Mouse (Mus musculus) midbrain, embryonic 12.5 days (tissue): ENCODE data around the gene Kif6. TPM values are rescaled to one million over a fixed set of nuclear protein-coding genes. Genes with fewer than 3 reads are reported as not detected.

Source experiments
- ATAC-seq: fragments of 200-750 bp; cut with Nextera tagmentation; 2 replicates; pipeline ENCODE4 v1.8.0; 2017; ENCODE audit warnings: low read depth, moderate TSS enrichment, moderate library complexity; ENCODE audit not compliant: low FRiP score
- H3K27ac ChIP-seq: fragments of 300-500 bp; sonication (generic); replicated peaks from 2 replicates; pipeline ENCODE4 v1.5.1; 2016; ENCODE audit warnings: mild to moderate bottlenecking
- H3K27me3 ChIP-seq: fragments of 300-500 bp; sonication (generic); 2 replicates; pipeline ENCODE4 v1.6.1; 2016; ENCODE audit warnings: mild to moderate bottlenecking
- H3K36me3 ChIP-seq: fragments of 300-500 bp; sonication (generic); 2 replicates; pipeline ENCODE4 v1.6.1; 2016
- H3K4me1 ChIP-seq: fragments of 300-500 bp; sonication (generic); 2 replicates; pipeline ENCODE4 v1.6.1; 2016
- H3K4me2 ChIP-seq: fragments of 300-500 bp; sonication (generic); replicated peaks from 2 replicates; pipeline ENCODE4 v1.6.1; 2016; ENCODE audit warnings: mild to moderate bottlenecking, moderate library complexity
- H3K4me3 ChIP-seq: fragments of 300-500 bp; sonication (generic); 2 replicates; pipeline ENCODE4 v1.5.1; 2016; ENCODE audit warnings: mild to moderate bottlenecking
- H3K9ac ChIP-seq: fragments of 300-500 bp; sonication (generic); replicated peaks from 2 replicates; pipeline ENCODE4 v1.6.1; 2016; ENCODE audit warnings: mild to moderate bottlenecking, moderate library complexity
- H3K9me3 ChIP-seq: fragments of 300-500 bp; sonication (generic); 2 replicates; pipeline ENCODE4 v1.6.1; 2016; ENCODE audit warnings: mild to moderate bottlenecking
- WGBS: fragments of 180-500 bp; shearing (Covaris S2); methylation state at CpG from one replicate; pipeline ENCODE4 v1.1.7; 2016; 5-methylcytosine and 5-hydroxymethylcytosine counted together
- polyA plus RNA-seq: library from polyadenylated mRNA; unstranded; fragments of >200 nt; fragmentation: Nextera tagmentation; extraction: Ambion mirVana; gene quantifications from 2 replicates; pipeline ENCODE4 v1.2.1, GENCODE M21; 2016

The Kif6 gene
- polyA plus RNA-seq, 1 experiment from 2014 or later, result 2.1 TPM

DNA sequence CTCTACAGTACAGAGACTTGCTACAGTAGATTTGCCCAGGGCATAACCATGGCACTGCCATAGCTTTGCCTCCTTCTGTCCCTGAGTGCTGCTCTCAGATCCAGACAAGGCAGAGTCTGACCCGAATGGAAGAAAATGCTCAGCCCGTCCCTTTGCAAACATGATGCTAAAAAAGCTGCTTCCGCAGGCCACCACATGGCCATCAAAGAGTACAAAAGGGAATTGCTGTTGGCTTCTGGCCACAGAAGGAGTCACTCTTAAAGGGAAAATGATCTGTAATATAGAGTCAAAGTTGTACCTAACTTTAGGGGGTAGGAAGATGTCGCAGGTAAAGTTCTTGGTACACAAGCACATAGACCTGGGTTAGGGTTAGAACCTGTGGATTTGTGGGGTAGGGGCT, 126.2 kb downstream of the Kif6 start:
- no peak overlapping the region for H3K4me2 ChIP-seq
- H3K9ac ChIP-seq, result no peak overlapping the region
- H3K4me3 ChIP-seq, result no peak overlapping the region
- H3K27me3 ChIP-seq, result peaks cover 5% of the 10 kb centered on the region
- peaks cover 8% of the 10 kb centered on the region; the same call in 1 of the 2 replicates for H3K4me1 ChIP-seq
- 89% methylated on average over 4 of the region's 4 CpGs for whole genome bisulfite sequencing
- 0 out of 2 replicates have a peak, but pooled peaks cover 4% of the 10 kb centered on the region for H3K9me3 ChIP-seq
- ATAC-seq, result no peak
- no peaks in the 10 kb centered on the region for H3K36me3 ChIP-seq
- no peak overlapping the region for H3K27ac ChIP-seq

DNA sequence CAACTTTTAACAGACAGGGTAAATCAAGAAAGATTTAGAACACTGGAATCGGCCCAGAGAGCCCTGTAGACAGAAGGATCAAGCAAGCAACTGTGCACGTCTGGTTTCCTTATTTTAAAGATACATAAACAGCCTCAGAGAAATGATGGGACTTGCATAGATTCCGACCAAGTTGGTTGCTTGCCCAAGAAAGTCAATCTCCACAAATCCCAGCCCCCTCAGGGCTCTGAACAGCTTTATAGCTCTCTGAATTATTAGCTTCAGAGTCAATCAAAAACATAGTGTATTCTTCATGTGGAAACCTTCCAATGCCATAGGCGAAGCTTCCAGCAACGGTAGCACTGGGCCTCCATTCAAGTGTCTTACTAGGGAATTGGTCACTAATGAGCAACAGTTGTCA, 127.0 kb downstream of the Kif6 start:
- H3K4me2 ChIP-seq, result no peak overlapping the region
- H3K36me3 ChIP-seq, result no peaks in the 10 kb centered on the region
- H3K27ac ChIP-seq, result no peak overlapping the region
- H3K27me3 ChIP-seq, result peaks cover 5% of the 10 kb centered on the region
- H3K4me1 ChIP-seq, result peaks cover 8% of the 10 kb centered on the region; the same call in 1 of the 2 replicates
- no peaks in the 10 kb centered on the region for H3K9me3 ChIP-seq
- no peak for ATAC-seq
- WGBS, result 80% methylated on average over 5 of the region's 5 CpGs
- no peak overlapping the region for H3K4me3 ChIP-seq
- H3K9ac ChIP-seq, result no peak overlapping the region

DNA sequence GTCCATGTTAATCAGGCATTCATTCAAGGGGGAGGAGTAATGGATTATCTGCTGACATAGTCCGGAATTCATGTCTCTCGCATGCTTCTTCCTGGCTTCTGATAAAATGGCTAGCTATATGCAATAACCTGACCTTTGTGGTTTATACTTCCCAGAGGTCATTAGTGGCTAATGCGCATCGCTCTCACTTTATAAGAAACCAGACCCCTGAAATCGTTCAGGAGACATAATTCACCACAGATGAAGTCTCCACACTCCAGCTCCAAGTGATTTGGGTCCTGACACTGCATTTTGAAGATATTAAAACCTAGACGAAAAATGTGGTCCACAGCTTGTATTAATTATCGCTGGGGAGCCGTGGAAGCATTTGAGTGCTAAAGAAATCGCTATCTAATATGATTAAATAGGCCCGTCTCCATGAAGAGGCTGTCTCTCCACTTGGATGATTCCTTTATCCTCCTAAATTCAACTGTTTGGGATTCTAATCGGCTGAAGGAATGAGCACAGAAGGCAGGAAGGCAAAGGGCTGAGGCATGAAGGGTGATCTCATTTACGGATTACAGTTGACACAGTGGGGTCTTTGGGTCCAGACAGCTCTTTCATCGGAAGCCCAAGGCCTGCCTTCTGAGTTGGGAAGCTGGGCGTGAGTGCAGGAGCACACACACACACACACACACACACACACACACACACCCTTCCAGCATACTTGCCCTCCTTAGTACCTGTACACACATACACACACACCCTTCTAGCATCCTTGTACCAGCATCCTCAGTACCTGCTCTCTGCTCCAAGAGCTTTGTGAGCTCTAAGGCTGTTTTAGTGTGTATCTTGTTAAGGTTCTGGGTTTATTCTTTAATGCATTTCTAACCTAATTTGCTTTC, 128.9 kb downstream of the Kif6 start:
- ATAC-seq, result 0 out of 2 replicates have a peak, but pooled peaks have one; percentile 41
- Histone ChIP-seq H3K36me3 (no peaks in the 10 kb centered on the region), H3K9me3 (no peaks in the 10 kb centered on the region), H3K27ac (no peak overlapping the region), H3K4me2 (no peak overlapping the region), H3K27me3 (peaks cover 5% of the 10 kb centered on the region), H3K4me3 (no peak overlapping the region), H3K4me1 (peaks cover 8% of the 10 kb centered on the region; the same call in 1 of the 2 replicates), H3K9ac (no peak overlapping the region)
- WGBS, result 30% methylated on average over 14 of the region's 14 CpGs

DNA sequence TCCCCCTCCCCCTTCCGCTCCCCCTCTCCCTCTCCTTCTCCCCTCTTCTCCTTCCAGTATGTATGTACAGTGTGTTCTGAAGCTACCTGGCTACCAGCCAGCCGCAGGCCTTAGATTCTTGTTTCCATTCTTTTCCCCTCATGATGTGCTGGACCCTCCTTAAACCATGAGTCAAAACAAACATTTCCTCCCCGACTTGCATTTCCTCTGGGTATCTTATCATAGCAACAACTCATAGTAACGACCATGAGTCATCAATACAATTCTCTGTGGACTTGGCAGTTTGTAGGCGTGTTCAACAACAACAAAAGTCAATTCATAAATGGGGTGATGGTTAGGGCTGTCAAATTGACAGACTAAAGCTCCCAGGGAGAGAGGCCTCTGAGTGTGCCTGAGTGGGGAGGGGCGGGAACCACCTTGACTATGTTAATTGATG, 136.0 kb downstream of the Kif6 start:
- no peaks in the 10 kb centered on the region; the same call in 1 of the 2 replicates for H3K27me3 ChIP-seq
- ATAC-seq, result no peak
- no peak overlapping the region for H3K27ac ChIP-seq
- H3K4me1 ChIP-seq, result no peaks in the 10 kb centered on the region
- H3K36me3 ChIP-seq, result no peaks in the 10 kb centered on the region
- H3K4me2 ChIP-seq, result no peak overlapping the region
- no peaks in the 10 kb centered on the region for H3K9me3 ChIP-seq
- H3K9ac ChIP-seq, result no peak overlapping the region
- 85% methylated on average over 6 of the region's 6 CpGs for WGBS
- no peak overlapping the region for H3K4me3 ChIP-seq

DNA sequence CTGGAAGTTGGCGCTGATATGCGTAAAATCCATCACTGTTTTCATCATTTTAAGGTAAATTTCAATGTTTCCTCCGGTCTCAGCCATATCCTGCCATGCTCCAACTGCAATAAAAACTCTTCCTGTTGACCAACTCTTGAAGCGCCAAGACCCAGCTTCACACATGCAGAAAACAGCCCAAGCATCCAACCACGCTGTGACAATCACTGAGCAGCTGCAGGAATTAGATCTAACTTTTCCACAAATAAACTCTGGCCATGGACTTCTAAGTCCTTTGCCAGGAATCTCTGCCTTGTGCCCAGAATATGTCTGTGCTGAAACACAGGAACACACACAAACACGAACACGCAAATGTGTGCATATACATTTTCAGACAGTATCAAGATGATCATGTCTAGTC, 138.9 kb downstream of the Kif6 start:
- no peak for ATAC-seq
- WGBS, result 96% methylated on average over 7 of the region's 7 CpGs
- H3K27ac ChIP-seq, result no peak overlapping the region
- no peaks in the 10 kb centered on the region for H3K36me3 ChIP-seq
- H3K4me1 ChIP-seq, result no peaks in the 10 kb centered on the region
- H3K9me3 ChIP-seq, result no peaks in the 10 kb centered on the region
- no peak overlapping the region for H3K4me2 ChIP-seq
- no peak overlapping the region for H3K9ac ChIP-seq
- no peak overlapping the region for H3K4me3 ChIP-seq
- no peaks in the 10 kb centered on the region for H3K27me3 ChIP-seq

DNA sequence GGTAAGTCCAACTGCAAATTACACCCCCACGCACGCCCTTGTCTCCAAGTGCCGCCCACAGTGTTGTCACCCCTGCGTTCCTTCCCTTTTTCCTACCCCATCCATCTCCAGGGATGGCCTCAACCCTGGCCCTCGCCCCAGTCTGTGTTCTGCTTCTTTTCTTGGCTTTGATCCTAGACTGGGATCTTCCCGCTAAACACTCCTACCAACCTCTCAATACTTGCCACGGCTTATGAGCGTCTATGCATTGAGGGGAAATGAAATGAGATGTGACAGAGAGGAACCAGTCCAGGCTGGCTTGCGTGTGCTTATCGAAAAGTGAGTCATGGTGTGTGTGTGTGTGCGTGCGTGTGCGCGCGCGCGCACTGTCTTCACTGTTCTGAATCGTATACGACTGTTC, 141.9 kb downstream of the Kif6 start:
- ATAC-seq, result no peak
- H3K4me1 ChIP-seq, result no peaks in the 10 kb centered on the region
- H3K9me3 ChIP-seq, result no peaks in the 10 kb centered on the region
- WGBS, result 91% methylated on average over 19 of the region's 19 CpGs
- no peaks in the 10 kb centered on the region for H3K27me3 ChIP-seq
- no peak overlapping the region for H3K4me2 ChIP-seq
- no peak overlapping the region for H3K4me3 ChIP-seq
- no peak overlapping the region for H3K9ac ChIP-seq
- no peak overlapping the region for H3K27ac ChIP-seq
- H3K36me3 ChIP-seq, result no peaks in the 10 kb centered on the region

DNA sequence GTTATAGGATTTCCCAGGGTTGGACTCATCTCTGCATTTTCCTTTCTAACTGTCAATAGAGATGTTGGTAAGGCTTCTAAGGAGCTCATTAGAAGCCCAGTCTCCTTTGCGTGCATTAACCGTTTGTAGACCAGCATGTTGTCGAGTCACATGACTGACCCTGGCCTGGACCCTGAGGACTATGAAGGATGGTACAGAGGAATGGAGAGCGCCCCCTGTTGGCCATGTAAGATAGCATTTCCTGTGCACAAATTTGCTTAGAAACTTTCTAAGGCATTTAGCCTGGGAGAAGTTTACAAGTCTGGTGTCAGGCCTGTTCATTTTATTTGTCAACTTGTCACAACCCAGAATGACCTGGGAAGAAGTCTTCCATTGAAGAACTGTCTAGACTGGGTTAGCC, 144.1 kb downstream of the Kif6 start:
- ATAC-seq, result no peak
- H3K4me2 ChIP-seq, result no peak overlapping the region
- H3K4me1 ChIP-seq, result no peaks in the 10 kb centered on the region
- no peaks in the 10 kb centered on the region for H3K27me3 ChIP-seq
- 75% methylated on average over 4 of the region's 4 CpGs for WGBS
- no peaks in the 10 kb centered on the region for H3K36me3 ChIP-seq
- H3K4me3 ChIP-seq, result no peak overlapping the region
- H3K9ac ChIP-seq, result no peak overlapping the region
- H3K9me3 ChIP-seq, result no peaks in the 10 kb centered on the region
- H3K27ac ChIP-seq, result no peak overlapping the region

DNA sequence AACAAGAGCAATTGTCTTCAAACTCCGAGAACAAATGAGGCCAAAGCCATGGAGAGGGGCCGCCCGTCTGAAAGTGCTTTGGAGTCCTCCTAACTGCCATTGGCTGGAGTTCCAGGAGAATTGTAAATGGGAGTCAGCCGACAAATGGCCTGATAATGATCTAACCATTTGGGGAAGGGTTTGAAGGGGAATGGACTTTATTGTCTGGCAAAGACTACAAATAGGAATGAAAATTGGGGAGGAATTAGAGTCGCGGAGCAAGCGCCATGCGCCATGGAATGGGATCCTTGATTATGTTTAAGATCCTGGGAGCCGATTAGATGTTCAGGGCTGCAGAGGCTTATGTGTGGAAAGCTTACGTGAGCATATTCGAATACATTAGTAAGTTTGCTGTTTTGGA, 146.3 kb downstream of the Kif6 start:
- Histone ChIP-seq H3K4me3 (no peak overlapping the region), H3K4me1 (no peaks in the 10 kb centered on the region; the same call in 1 of the 2 replicates), H3K27ac (no peak overlapping the region), H3K36me3 (no peaks in the 10 kb centered on the region), H3K4me2 (no peak overlapping the region), H3K27me3 (no peaks in the 10 kb centered on the region), H3K9me3 (no peaks in the 10 kb centered on the region), H3K9ac (no peak overlapping the region)
- WGBS, result 79% methylated on average over 11 of the region's 11 CpGs
- no peak for ATAC-seq

DNA sequence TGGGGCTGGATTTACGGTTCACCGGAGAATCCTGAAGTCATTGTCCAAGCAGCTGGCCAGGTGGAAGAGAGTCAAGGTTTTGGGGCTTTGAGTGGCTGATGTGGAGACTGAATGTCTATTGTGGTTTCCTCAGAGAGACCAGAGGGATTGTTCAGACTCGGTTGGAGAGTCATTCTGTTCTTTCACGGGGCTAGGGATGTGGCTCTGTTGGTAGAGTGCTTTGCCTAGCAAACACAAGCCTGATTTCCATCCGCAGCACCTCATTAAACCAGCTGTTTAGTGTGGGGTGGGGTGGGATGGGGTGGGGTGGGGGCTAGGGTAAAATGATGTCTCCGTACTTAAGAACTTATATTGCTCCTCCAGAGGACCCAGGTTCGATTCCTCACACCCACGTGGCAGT, 146.9 kb downstream of the Kif6 start:
- no peak for ATAC-seq
- Histone ChIP-seq H3K4me3 (no peak overlapping the region), H3K9me3 (no peaks in the 10 kb centered on the region), H3K27ac (no peak overlapping the region), H3K36me3 (no peaks in the 10 kb centered on the region), H3K9ac (no peak overlapping the region), H3K4me2 (no peak overlapping the region), H3K4me1 (no peaks in the 10 kb centered on the region; the same call in 1 of the 2 replicates), H3K27me3 (no peaks in the 10 kb centered on the region; the same call in 1 of the 2 replicates)
- 77% methylated on average over 8 of the region's 8 CpGs for WGBS

DNA sequence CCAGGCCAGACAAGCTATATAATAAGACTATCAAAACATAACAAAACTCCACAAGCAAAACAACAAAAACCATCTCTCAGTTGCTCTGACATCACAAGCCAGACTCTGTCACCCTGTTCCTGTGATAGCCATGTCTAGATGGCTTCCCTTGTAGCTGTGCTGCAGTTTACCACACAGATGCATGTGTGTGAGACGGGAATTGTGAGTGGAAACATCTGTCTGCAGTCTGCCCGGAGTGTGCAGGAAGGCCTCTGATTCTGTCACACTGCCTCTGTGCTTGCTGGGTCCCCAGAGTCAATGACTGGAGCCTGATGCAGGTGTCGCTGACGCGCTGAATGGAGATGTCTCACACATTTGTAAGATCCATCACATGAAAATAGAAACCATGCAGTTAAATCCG, 150.0 kb downstream of the Kif6 start:
- 71% methylated on average over 6 of the region's 6 CpGs for WGBS
- no peak for ATAC-seq

DNA sequence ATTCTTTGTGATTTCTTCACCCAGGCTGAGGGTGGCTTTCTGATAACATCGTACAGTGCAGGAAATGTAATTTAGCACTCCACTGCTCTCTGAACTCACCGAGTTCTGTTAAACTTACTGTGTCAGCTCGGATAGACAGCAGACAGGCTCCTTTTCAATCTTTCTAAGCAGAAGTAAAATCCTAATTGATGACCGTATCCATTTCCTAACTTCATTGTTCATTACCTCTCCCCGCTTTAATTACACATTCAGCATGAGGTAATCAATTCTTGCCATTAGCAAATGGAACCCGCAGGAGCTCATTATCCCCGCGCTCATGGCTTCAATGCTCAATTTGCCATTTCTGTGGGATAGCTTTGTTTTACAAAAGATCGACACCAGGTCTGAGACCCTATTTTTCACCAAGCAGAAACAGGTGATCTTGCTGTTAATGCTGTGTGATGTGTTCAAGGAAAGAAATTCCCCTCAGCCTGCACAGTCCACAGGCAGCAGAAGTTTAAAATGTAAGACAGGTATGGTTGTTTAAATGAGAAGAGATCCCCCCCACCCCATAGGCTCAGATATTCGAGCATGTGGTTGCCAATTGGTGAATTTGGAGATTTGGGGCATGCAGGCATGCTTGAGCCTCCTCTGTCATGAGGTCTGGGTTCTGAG, 152.9 kb downstream of the Kif6 start:
- Histone ChIP-seq H3K9me3 (no peaks in the 10 kb centered on the region), H3K9ac (no peak overlapping the region), H3K27me3 (no peaks in the 10 kb centered on the region; the same call in 1 of the 2 replicates), H3K4me3 (no peak overlapping the region), H3K4me2 (no peak overlapping the region), H3K4me1 (peaks cover 11% of the 10 kb centered on the region), H3K36me3 (no peaks in the 10 kb centered on the region), H3K27ac (no peak overlapping the region)
- no peak for ATAC-seq
- 31% methylated on average over 10 of the region's 10 CpGs for WGBS

More for the DNA sequence above, 150.0 kb downstream of the Kif6 start:
- Histone ChIP-seq H3K27me3 (no peaks in the 10 kb centered on the region; the same call in 1 of the 2 replicates), H3K27ac (no peak overlapping the region), H3K4me2 (no peak overlapping the region), H3K4me3 (no peak overlapping the region), H3K4me1 (peaks cover 11% of the 10 kb centered on the region), H3K9ac (no peak overlapping the region), H3K9me3 (no peaks in the 10 kb centered on the region), H3K36me3 (no peaks in the 10 kb centered on the region)

DNA sequence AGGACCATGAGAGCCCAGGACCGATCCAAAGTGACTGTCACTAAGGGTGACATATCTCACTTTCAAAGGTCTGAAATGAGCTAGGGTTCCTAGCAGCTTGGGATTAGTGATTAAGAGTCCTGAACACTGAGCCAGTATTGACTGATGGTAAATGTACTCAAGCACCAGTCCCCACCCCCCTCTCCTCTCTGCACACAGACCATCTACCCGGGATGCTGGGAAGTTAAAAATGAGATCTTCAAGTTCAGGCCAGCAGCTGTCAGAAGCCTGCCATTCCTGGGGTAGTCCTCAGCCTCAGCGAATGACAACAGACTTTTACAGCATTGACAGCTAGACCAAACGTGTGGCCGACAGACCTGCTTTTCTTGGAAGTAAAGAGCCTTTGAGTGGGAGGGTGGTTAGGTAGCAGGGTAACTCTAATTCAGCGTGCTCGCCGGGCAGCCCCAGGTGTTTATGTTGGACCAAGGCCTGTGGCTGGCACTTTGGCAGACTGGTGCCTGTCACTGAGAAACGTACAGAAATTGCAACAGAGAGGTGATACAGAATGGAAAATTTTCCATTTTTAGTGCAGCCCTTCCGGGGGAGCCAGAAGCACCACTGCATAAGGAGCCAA, 156.9 kb downstream of the Kif6 start:
- Histone ChIP-seq H3K27ac (no peak overlapping the region), H3K4me2 (no peak overlapping the region), H3K36me3 (no peaks in the 10 kb centered on the region), H3K27me3 (no peaks in the 10 kb centered on the region; the same call in 1 of the 2 replicates), H3K4me1 (peaks cover 11% of the 10 kb centered on the region; the same call in 1 of the 2 replicates), H3K9me3 (no peaks in the 10 kb centered on the region), H3K4me3 (no peak overlapping the region), H3K9ac (no peak overlapping the region)
- WGBS, result 77% methylated on average over 10 of the region's 10 CpGs
- no peak for ATAC-seq
